Mouse (Mus musculus): ENCODE results near the gene Mdm2.

Mdm2 gene

DNA sequence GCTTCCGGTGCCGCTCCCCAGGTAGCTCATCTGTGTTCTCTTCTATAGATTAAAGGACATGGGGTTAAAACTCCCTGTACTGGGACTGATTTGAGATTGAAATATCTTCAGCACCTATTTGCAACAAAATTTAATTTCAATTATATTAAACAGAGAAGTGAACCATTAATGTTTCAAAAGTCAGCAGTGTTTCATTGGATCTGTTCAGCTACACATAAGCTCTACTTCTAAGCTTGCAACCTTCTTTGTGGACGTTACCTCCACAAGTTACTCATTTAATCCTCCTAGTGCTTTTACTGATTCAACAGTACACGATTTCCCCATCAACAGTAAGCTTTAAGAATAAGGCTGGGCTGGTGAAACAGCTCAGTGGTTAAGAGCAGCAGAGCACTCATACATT, 15.5 kb downstream of the Mdm2 start:
- DNase-seq = no peak

DNA sequence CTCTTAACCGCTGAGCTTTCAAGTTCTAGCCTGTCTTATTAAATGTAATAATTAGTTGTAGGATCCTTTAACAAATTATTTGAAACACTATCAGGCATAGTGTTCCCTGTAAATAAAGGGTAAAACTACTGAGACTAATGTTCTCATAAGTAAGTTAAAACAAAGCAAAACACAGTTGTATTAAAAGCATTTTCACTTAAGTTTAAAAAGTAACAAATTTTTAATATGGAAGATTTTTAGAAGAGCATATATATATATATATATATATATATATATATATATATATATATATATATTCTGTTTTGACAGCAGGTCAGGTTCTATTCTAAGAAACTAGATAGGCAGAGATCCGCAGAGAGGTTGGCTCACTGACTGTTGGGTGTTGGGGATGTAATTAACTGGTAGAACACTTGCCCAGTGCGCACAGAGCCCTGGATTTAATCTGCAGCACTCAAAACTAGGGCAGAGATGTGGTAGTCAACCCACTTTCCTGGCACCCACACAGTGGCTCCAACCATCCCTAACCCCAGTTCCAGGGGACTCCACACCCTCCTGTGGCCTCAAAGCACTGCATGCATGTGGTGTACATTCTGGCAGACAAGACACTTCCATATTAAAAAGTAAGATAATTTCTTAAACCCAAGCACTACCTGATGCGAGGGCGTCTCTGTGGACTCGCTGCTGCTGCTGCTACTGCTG, 16.2 kb downstream of the Mdm2 start:
- DNase-seq = no peak

DNA sequence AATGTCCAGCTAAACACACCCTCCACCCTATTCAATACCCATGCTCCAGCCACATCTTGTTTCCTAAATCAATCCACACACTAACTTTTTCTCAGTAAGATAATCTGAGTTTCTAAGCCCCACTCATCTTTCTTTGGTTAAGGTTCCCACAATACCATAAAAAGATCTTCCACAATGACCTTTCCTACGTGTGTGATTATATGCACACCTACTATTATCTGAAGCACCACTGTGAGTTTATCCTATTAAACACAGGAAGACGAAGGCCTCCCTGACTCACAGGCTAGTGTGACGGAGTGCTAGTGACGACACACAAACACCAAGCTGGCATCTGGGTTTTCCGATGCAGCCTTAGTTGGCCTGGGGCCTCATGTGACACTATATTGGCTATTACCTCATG, 17.6 kb downstream of the Mdm2 start:
- DNase-seq = no peak

- DNase-seq = no peak
Observed at GRCm38 (mm10) chr10:117692173-117692572, 18.4 kb downstream of the Mdm2 start.

DNA sequence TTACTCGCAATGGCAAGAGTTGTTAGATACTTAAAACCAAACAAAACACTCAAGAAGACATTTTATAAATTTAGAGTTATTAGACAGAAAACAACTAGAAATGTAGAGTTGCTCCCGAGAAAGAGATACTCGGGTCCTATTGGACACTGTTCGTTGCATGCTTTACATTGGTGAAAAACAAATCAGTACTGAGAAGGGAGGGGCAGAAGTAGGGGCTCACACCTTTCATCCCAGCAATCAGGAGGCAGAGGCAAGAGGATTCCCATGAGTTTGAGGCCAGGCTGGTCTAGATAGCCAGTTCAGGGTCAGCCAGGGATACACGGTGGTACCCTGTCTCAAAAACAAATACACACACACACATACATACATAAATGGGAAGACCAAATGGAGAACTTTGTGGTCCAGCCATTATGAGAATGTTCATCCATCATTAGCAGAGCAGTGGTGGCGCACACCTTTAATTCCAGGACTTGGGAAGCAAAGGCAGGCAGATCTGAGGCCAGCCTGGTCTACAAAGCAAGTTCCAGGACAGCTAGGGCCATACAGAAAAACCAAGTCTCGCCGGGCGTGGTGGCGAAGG, 19.1 kb downstream of the Mdm2 start:
- DNase-seq = no peak

- DNase-seq = no peak
Observed at GRCm38 (mm10) chr10:117690770-117691296, 19.7 kb downstream of the Mdm2 start.

DNA sequence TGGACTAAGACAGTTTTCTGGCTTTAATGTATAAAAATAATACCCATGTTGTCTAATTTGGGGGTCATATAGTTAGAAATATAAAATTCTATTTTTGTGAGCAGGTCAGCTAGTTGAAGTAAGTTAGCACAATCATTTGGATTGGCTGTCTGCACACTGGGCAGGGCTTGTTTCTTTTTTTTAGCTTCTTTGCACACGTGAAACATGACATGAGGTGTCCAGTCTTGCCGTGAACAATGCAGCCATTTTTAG, 20.5 kb downstream of the Mdm2 start:
- DNase-seq = no peak

GRCm38 (mm10) chr10:117689297-117690100, 21.1 kb downstream of the Mdm2 start:
- DNase-seq = no peak

- DNase-seq = peak; percentile 43
Observed at GRCm38 (mm10) chr10:117688204-117689151, 22.1 kb downstream of the Mdm2 start.

- DNase-seq = no peak
Observed at GRCm38 (mm10) chr10:117687577-117687976, 23.0 kb downstream of the Mdm2 start.

- DNase-seq = no peak
Observed at GRCm38 (mm10) chr10:117687018-117687417, 23.5 kb downstream of the Mdm2 start.

DNA sequence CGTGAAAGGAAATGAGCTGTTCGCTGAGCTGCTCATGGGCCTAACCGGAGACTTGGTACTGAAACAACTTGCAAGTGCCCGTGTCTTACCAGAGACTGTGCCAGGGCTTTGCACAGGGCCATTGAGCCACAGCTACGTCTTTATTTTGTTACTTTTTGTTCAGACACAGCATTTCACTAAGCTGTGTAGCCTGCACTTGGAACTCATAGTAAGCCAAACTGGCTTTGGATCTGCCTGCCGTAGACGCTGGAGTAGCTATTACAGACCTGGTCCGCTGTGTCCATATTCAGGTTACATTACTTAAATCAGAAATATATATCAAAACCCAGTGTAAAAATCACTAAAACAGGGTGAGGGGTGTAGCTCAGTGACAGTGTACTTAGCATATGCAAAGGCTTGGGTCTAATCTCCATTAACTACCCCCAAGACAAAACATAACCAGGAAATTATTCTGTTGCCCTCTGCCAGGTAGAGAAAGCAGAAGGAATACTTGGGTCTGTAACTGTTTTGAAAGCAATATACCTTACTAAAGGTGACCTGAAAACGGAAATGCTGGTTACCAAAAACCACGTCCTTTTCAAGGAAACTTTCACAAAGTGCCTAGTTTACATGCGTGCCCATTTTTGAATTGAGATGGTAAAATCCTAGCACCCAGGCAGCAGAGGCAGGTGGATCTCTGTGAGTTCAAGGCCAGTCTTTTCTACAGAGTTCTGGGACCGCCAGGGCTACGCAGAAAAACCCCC, 24.5 kb downstream of the Mdm2 start:
- no peak for DNase-seq

DNA sequence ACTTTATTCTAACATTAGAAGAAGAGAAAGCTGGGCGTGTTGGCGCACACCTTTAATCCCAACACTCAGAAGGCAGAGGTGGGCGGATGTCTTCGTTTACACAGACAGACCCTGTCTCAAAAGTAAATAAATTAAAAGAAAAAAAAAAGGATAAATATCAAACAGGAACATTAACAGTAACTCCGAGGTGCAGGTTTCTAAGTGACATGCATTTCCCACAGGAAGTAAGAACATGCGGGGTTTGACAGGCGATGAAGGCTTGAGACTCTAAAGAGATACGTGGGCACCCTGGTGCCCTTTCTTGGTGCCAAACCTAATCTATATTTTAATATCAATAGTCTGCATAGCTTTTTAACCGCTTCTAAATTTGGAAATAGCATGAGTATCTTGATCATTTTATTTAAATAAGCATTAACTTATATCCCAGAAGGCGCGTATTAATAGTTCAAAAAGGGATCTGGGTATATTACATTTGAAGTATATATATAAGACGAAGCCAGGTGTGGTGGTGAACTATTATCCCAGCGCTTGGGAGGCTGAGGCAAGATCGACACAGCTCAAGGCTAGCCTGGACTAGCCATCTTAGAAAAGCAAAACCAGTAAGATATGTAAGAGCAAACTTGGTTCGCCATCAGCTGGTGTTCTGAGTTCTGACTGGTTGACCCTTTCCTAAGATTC, 25.2 kb downstream of the Mdm2 start:
- no peak for DNase-seq

DNA sequence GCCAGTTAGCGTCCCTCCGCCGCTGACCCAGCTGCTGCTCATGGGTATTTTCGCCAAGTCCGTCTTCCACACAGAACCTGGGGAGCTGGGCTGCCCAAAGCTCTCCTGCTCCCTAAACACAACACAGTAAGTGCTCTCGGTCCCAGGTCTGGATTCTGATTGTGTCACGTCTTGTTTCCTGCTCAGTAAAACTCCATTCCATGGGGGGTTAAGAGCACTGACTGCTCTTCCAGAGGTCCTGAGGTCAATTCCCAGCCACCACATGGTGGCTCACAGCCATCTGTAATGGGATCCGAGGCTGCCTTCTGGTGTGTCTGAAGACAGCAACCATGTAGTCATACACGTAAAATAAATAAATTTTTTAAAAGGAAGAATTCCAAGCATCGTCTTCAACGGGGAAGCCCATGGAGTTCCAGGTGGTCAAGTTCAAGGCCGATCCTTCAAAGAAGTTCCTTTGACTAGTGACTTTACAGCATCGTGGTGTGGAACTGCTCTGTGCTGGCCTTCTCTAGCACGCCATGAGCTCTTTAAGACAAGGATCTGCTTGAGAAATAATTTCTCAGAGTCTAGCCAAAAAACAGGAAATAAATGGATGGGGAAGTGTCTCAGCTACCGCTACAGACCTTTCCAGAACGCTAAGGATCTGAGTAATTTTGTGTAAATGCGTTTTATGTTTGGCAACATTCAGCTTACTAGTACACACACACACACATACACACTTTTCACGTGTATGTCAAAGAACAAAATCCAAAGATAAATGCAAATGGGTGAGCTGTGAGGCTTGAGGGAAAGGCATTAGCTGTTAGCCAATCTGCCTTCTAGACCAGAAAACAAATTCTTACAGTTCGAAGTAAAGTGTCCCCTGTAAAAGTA, 26.0 kb downstream of the Mdm2 start:
- DNase-seq = no peak

DNA sequence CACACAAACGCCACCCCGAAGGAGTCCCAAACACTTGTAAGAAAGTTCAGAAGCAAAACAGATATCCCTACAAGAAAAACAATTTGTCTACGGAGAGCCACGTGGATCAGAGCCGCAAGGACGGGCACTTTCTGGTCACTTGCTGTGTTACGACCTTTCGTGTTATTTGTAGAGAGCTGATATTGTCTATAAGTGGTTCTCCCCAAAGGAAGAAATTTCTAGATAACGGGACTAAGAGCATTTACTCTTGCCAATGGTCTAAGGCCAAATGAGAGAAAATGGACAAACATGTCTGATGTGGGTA, 26.9 kb downstream of the Mdm2 start:
- DNase-seq = no peak

GRCm38 (mm10) chr10:117682858-117683733, 27.5 kb downstream of the Mdm2 start:
- no peak for DNase-seq

DNA sequence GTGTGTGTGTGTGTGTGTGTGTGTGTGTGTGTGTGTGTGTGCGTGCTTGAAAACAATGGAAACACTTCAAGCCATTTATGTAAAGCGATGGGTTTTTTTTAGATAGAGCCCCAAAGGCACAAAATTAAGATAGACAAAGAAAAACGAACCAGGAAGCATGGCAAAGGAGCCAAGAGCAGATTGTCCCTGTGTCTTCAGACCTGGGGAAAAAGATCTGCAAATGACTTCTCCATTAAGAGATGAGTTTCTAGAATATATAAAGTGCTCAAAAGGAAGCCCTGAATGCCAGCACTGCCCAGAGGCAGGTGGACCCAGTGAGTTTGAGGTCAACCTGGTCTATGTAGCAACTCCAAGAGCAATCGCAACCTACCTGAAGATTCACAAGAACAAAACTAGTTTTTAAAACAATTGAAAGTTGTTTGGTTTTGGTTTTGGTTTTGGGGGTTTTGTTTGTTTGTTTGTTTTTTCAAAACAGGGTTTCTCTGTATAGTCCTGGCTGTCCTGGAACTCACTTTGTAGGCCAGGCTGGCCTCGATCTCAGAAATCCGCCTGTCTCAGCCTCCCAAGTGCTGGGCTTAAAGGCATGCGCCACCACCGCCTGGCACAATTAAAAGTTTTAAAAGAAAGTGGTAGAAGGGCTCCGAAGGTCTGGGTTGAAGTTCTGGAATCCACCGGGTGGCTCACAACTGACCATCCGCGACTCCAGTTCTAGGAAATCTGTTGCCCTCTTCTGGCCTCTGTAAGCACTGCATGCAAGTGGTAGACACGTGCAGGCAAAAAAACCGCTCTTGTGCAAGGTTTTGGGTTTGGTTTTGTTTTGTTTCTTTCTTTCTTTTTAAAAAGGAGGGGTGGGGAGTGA, 28.3 kb downstream of the Mdm2 start:
- DNase-seq = peak; percentile 63

GRCm38 (mm10) chr10:117681543-117681942, 29.0 kb downstream of the Mdm2 start:
- DNase-seq = no peak
